Mouse (Mus musculus) midbrain, embryonic 13.5 days (tissue): Measurements from ENCODE around the gene Hamp2. TPM values are rescaled to one million over a fixed set of nuclear protein-coding genes. Genes with fewer than 3 reads are reported as not detected.
A peak's percentile ranks its signal among the peaks of the same experiment; 100 is the strongest.

Experiments used
- ATAC-seq: fragments of 200-750 bp; cut with Nextera tagmentation; 2 replicates; pipeline ENCODE4 v1.8.0; 2017; ENCODE audit warnings: mild to moderate bottlenecking, moderate TSS enrichment, moderate library complexity
- H3K27ac ChIP-seq: fragments of 300-500 bp; sonication (generic); 2 replicates; pipeline ENCODE4 v1.5.1; 2015; ENCODE audit warnings: inconsistent platforms, mild to moderate bottlenecking, moderate library complexity
- H3K27me3 ChIP-seq: fragments of 300-500 bp; sonication (generic); 2 replicates; pipeline ENCODE4 v1.6.1; 2015; ENCODE audit warnings: mild to moderate bottlenecking, inconsistent platforms
- H3K36me3 ChIP-seq: fragments of 300-500 bp; sonication (generic); 2 replicates; pipeline ENCODE4 v1.6.1; 2015; ENCODE audit warnings: mild to moderate bottlenecking, inconsistent platforms
- H3K4me1 ChIP-seq: fragments of 300-500 bp; sonication (generic); replicated peaks from 2 replicates; pipeline ENCODE4 v1.6.1; 2015; ENCODE audit warnings: inconsistent platforms
- H3K4me2 ChIP-seq: fragments of 300-500 bp; sonication (generic); replicated peaks from 2 replicates; pipeline ENCODE4 v1.6.1; 2015; ENCODE audit warnings: moderate library complexity, mild to moderate bottlenecking, inconsistent platforms
- H3K4me3 ChIP-seq: fragments of 300-500 bp; sonication (generic); replicated peaks from 2 replicates; pipeline ENCODE4 v1.5.1; 2015; ENCODE audit warnings: mild to moderate bottlenecking, inconsistent platforms
- H3K9ac ChIP-seq: fragments of 300-500 bp; sonication (generic); replicated peaks from 2 replicates; pipeline ENCODE4 v1.6.1; 2015; ENCODE audit warnings: mild to moderate bottlenecking, inconsistent platforms
- H3K9me3 ChIP-seq: fragments of 300-500 bp; sonication (generic); 2 replicates; pipeline ENCODE4 v1.6.1; 2016; ENCODE audit warnings: mild to moderate bottlenecking, inconsistent platforms
- WGBS: fragments of 180-500 bp; shearing (Covaris S2); methylation state at CpG from one replicate; pipeline ENCODE4 v1.1.7; 2015; 5-methylcytosine and 5-hydroxymethylcytosine counted together
- polyA plus RNA-seq: library from polyadenylated mRNA; unstranded; fragments of >200 nt; fragmentation: Nextera tagmentation; extraction: Ambion mirVana; gene quantifications from 2 replicates; pipeline ENCODE4 v1.2.1, GENCODE M21; 2015

Gene Hamp2
- polyA plus RNA-seq, 1 experiment from 2014 or later: not detected

DNA sequence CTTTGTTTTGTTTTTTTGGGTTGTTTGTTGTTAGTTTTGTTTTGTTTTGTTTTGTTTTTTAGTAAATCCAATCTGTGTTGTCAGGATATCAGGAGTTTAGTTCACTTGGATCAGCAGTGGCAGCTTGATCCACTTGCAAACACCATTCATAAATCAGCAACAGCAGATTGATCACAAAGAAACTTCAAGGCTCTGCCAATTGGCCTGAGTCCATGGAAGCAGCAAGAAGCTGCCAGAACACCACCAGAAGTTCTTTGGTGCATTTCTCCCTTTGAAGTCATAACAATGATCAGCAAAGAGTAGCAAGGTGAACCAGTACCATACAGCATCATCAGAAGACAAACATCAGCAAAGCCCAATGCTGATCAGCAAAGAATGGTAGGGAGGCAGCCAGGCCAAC lies 40.4 kb downstream of the Hamp2 start:
- ATAC-seq: no peak
- no peak overlapping the region for H3K4me2 ChIP-seq
- no peaks in the 10 kb centered on the region for H3K36me3 ChIP-seq
- no peak overlapping the region for H3K9ac ChIP-seq
- no peaks in the 10 kb centered on the region for H3K27me3 ChIP-seq
- no peaks in the 10 kb centered on the region for H3K4me1 ChIP-seq
- no peak overlapping the region for H3K27ac ChIP-seq
- H3K9me3 ChIP-seq: no peaks in the 10 kb centered on the region
- H3K4me3 ChIP-seq: no peak overlapping the region

DNA sequence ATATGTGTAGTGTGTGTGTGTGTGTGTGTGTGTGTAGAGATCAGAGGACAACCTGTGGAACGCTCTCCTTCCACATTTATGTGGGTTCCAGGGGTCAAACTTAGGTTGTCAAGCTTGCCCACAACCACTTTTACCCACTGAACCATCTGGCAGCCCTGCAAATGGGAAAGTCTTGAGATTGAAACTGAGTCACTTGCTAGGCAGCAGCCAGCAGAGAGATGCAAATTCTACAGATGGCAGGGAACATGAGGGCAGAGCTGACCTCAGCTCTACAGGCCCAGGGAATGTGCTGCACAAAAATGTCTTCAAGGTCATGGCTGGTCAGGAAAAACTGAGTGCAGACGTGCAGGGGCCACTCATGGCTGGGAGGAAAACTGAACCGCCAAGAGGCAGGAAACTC lies 43.1 kb downstream of the Hamp2 start:
- Histone ChIP-seq H3K27ac (no peak overlapping the region), H3K27me3 (no peaks in the 10 kb centered on the region), H3K4me2 (no peak overlapping the region), H3K9me3 (no peaks in the 10 kb centered on the region), H3K4me1 (no peaks in the 10 kb centered on the region), H3K4me3 (no peak overlapping the region), H3K9ac (no peak overlapping the region), H3K36me3 (no peaks in the 10 kb centered on the region)
- ATAC-seq: no peak
- 85% methylated on average over 3 of the region's 3 CpGs for WGBS

DNA sequence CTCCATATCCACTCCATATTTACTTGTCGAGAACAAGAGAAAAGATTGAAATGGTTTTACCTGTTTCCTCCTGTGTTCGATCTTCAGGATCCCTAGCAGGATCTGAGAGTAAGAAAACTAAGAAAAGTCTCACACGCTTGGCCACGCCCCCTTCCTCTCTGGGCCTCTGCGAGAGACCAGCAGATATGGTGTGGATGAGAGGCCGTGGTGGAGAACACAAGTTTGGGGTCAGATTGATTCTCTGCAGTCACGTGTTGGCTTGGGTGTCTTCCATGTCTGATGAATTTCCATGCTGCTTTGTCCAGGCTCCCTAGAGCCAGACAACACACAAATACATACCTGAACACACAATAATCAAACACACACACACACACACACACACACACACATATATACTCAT lies 44.3 kb downstream of the Hamp2 start, which contains the start of gene Cd22:
Cd22 (minus strand) TSS at position 167 of the 400 bp plus-strand sequence.
- H3K36me3 ChIP-seq: no peaks in the 10 kb centered on the region
- H3K4me3 ChIP-seq: no peak within 1 kb of the TSS
- WGBS: 81% methylated on average over 7 of the region's 7 CpGs
- ATAC-seq: no peak
- H3K4me2 ChIP-seq: no peak within 1 kb of the TSS
- H3K9ac ChIP-seq: no peak within 1 kb of the TSS
- H3K27ac ChIP-seq: no peak within 1 kb of the TSS
- H3K9me3 ChIP-seq: no peaks in the 10 kb centered on the region
- no peaks in the 10 kb centered on the region for H3K4me1 ChIP-seq
- H3K27me3 ChIP-seq: no peaks in the 10 kb centered on the region

DNA sequence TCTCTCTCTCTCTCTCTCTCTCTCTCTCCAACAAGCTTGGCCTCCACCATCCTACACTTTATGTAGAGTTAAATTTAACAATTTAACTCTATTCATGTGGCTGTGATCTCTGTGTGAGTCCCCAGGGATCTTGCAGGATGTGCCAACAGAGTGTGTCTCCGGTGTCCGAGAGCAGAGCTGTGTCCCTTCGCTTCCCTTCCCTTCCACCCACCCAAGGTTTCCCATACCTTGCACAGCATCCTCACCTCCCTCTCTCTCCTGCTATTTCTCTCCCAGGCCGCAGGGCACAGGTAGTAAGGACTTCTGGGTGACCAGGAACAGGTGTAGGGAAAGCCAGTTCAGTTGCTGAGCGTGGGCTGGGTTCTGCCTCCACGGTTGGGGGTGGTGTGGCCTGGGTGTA lies 45.5 kb downstream of the Hamp2 start:
- no peak for ATAC-seq
- Histone ChIP-seq H3K9me3 (no peaks in the 10 kb centered on the region), H3K4me2 (no peak overlapping the region), H3K27ac (no peak overlapping the region), H3K27me3 (no peaks in the 10 kb centered on the region), H3K9ac (no peak overlapping the region), H3K4me1 (no peaks in the 10 kb centered on the region), H3K4me3 (no peak overlapping the region), H3K36me3 (no peaks in the 10 kb centered on the region)
- WGBS: 82% methylated on average over 6 of the region's 6 CpGs

DNA sequence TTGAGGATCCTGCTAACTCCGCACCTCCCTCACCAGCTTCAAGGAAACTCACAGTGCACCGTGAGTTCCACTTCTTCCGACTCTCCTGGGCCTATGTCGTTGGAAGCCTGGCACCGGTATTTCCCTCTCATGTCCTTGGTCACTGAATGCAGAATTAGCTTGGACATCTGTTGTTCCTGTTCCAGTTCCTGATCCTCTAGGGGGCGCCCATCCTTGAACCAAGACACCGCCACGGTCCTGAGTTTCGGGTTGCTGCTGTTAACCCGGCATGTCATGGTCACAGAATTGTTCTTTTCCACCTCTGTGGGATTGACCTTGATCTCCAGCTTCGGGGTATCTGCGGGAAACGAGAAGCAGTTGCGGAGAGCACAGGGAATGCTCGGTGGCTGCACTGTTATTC lies 51.4 kb downstream of the Hamp2 start:
- Histone ChIP-seq H3K4me2 (peak overlapping the region; percentile 35), H3K27me3 (no peaks in the 10 kb centered on the region), H3K27ac (no peak overlapping the region), H3K9me3 (no peaks in the 10 kb centered on the region), H3K36me3 (no peaks in the 10 kb centered on the region), H3K9ac (no peak overlapping the region), H3K4me1 (no peaks in the 10 kb centered on the region), H3K4me3 (no peak overlapping the region)
- no peak for ATAC-seq
- 35% methylated on average over 15 of the region's 15 CpGs for WGBS

Other genes with a start within 250 kb of the Hamp2 start
- not detected in 2 replicates for gene 2200002J24Rik, start 225.8 kb downstream of the Hamp2 start, polyA plus RNA-seq
- gene Atp4a, start 212.5 kb downstream of the Hamp2 start, polyA plus RNA-seq: 0.62 and 1.3 TPM in 2 replicates
- gene Tmem147, start 195.1 kb downstream of the Hamp2 start, polyA plus RNA-seq: 200 and 203 TPM in 2 replicates
- 1.1 and 2.2 TPM in 2 replicates for gene Gapdhs, start 181.0 kb downstream of the Hamp2 start, polyA plus RNA-seq
- gene Sbsn, start 173.2 kb downstream of the Hamp2 start, polyA plus RNA-seq: 2.3 TPM in 2 replicates
- 0.27 and 0.57 TPM in 2 replicates for gene Dmkn, start 160.9 kb downstream of the Hamp2 start, polyA plus RNA-seq
- not detected in 2 replicates for gene Krtdap, start 136.8 kb downstream of the Hamp2 start, polyA plus RNA-seq
- gene Ffar2, start 100.9 kb downstream of the Hamp2 start, polyA plus RNA-seq: 0.17 and 0.50 TPM in 2 replicates
- gene Ffar3, start 68.5 kb downstream of the Hamp2 start, polyA plus RNA-seq: not detected in 2 replicates
- not detected in 2 replicates for gene Ffar1, start 63.1 kb downstream of the Hamp2 start, polyA plus RNA-seq
- not detected in 2 replicates for gene Cd22, start 44.3 kb downstream of the Hamp2 start, polyA plus RNA-seq
- 1.3 and 1.5 TPM in 2 replicates for gene Mag, start 9.8 kb downstream of the Hamp2 start, polyA plus RNA-seq
- not detected in 2 replicates for gene Hamp, start 19.4 kb upstream of the Hamp2 start, polyA plus RNA-seq
- 24.2 and 27.6 TPM in 2 replicates for gene Usf2, start 32.1 kb upstream of the Hamp2 start, polyA plus RNA-seq
- gene Lsr, start 48.8 kb upstream of the Hamp2 start, polyA plus RNA-seq: 13.5 and 16.1 TPM in 2 replicates
- gene Fam187b, start 49.1 kb upstream of the Hamp2 start, polyA plus RNA-seq: 0.17 and 0.38 TPM in 2 replicates
- gene Fxyd5, start 117.8 kb upstream of the Hamp2 start, polyA plus RNA-seq: 10.3 and 11.7 TPM in 2 replicates
- 49.2 and 50.8 TPM in 2 replicates for gene Fxyd7, start 126.8 kb upstream of the Hamp2 start, polyA plus RNA-seq
- gene Fxyd1, start 132.5 kb upstream of the Hamp2 start, polyA plus RNA-seq: 5.2 and 5.6 TPM in 2 replicates
- gene Lgi4, start 134.7 kb upstream of the Hamp2 start, polyA plus RNA-seq: 0.16 and 0.30 TPM in 2 replicates
- 0.47 TPM in 1 of 2 replicates, not detected in the other for gene Fxyd3, start 152.0 kb upstream of the Hamp2 start, polyA plus RNA-seq
- gene Hpn, start 190.6 kb upstream of the Hamp2 start, polyA plus RNA-seq: 0.18 and 0.59 TPM in 2 replicates
- 1.2 and 2.7 TPM in 2 replicates for gene Scn1b, start 202.3 kb upstream of the Hamp2 start, polyA plus RNA-seq
- gene Gramd1a, start 231.2 kb upstream of the Hamp2 start, polyA plus RNA-seq: 213 and 241 TPM in 2 replicates